8 mouse cellular contexts compared by ENCODE assay signal in genomic region chr7:96575202-96575650, GRCm38 (mm10).
DNase-seq lines count a peak whose midpoint lies in the region; ATAC-seq and TF ChIP-seq lines count a peak whose summit lies in the region.

No protein-coding gene starts in this region.

- peaks cover 54% of the 10 kb centered on the region for H3K27me3 ChIP-seq in heart, embryonic 10.5 days (ENCODE audit: insufficient read depth, poor library complexity, severe bottlenecking)
- peaks cover 6% of the 10 kb centered on the region for H3K27me3 ChIP-seq in heart, embryonic 11.5 days (ENCODE audit: control insufficient read depth, insufficient read depth, low read length)
- no peaks in the 10 kb centered on the region for H3K27me3 ChIP-seq in kidney, postnatal 0 days (ENCODE audit: insufficient read depth, low read length)
- no peaks in the 10 kb centered on the region for H3K27me3 ChIP-seq in limb, embryonic 13.5 days

- no peak overlapping the region for H3K9ac ChIP-seq in heart, embryonic 11.5 days (ENCODE audit: low read depth, low read length)
- no peak overlapping the region for H3K9ac ChIP-seq in kidney, postnatal 0 days (ENCODE audit: low read depth, low read length)
- H3K9ac ChIP-seq in limb, embryonic 13.5 days: no peak overlapping the region

- peak; percentile 56; the same call in 1 of the 2 replicates for ATAC-seq in heart, embryonic 11.5 days (replicated peaks; ENCODE audit: insufficient number of reproducible peaks, low FRiP score, low TSS enrichment)
- ATAC-seq in kidney, postnatal 0 days (replicated peaks; ENCODE audit: low FRiP score, low read depth): no peak; the same call in 1 of the 2 replicates
- ATAC-seq in limb, embryonic 13.5 days (ENCODE audit: low FRiP score, low read depth): peak; percentile 91

- 81% methylated on average over 7 of the region's 7 CpGs for WGBS in heart, embryonic 10.5 days
- WGBS in heart, embryonic 11.5 days (ENCODE audit: insufficient replicate concordance): 63% methylated on average over 7 of the region's 7 CpGs
- 14% methylated on average over 7 of the region's 7 CpGs for WGBS in kidney, postnatal 0 days
- WGBS in limb, embryonic 13.5 days: 18% methylated on average over 7 of the region's 7 CpGs

- H3K36me3 ChIP-seq in heart, embryonic 10.5 days: no peaks in the 10 kb centered on the region
- H3K36me3 ChIP-seq in heart, embryonic 11.5 days (ENCODE audit: control insufficient read depth, insufficient read depth, low read length): no peaks in the 10 kb centered on the region
- no peaks in the 10 kb centered on the region for H3K36me3 ChIP-seq in kidney, postnatal 0 days (ENCODE audit: insufficient read depth, low read length)
- H3K36me3 ChIP-seq in limb, embryonic 13.5 days: no peaks in the 10 kb centered on the region

- no peaks in the 10 kb centered on the region for H3K9me3 ChIP-seq in heart, embryonic 10.5 days
- H3K9me3 ChIP-seq in heart, embryonic 11.5 days (replicated peaks; ENCODE audit: control insufficient read depth, low read length): no peaks in the 10 kb centered on the region
- H3K9me3 ChIP-seq in kidney, postnatal 0 days (replicated peaks; ENCODE audit: low read length): no peaks in the 10 kb centered on the region
- H3K9me3 ChIP-seq in limb, embryonic 13.5 days: no peaks in the 10 kb centered on the region

- peak; percentile 95 for DNase-seq in heart, adult 11 months
- DNase-seq in heart, embryonic 10.5 days (ENCODE audit: low spot score): no peak
- peak; percentile 82 for DNase-seq in fat pad, adult 2 months (ENCODE audit: extremely low read depth, low read depth, low spot score)
- DNase-seq in kidney, postnatal 0 days (ENCODE audit: low spot score): peak; percentile 81
- DNase-seq in right cerebral cortex, postnatal 10 days (ENCODE audit: low spot score in 2 of 2): peak; percentile 92 to 93
- no peak for DNase-seq in embryo, embryonic 11 days

- H3K27ac ChIP-seq in heart, embryonic 10.5 days: no peak overlapping the region
- no peak overlapping the region for H3K27ac ChIP-seq in heart, embryonic 11.5 days (ENCODE audit: low read depth, low read length)
- no peak overlapping the region for H3K27ac ChIP-seq in kidney, postnatal 0 days
- peak overlapping the region; percentile 87 for H3K27ac ChIP-seq in limb, embryonic 13.5 days

- no peak overlapping the region for H3K4me2 ChIP-seq in heart, embryonic 11.5 days
- no peak overlapping the region for H3K4me2 ChIP-seq in kidney, postnatal 0 days (ENCODE audit: low read length)
- H3K4me2 ChIP-seq in limb, embryonic 13.5 days (replicated peaks): 0 out of 2 replicates have a peak overlapping the region, but pooled peaks have one; percentile 15

- no peak overlapping the region for H3K4me3 ChIP-seq in heart, embryonic 10.5 days
- no peak overlapping the region for H3K4me3 ChIP-seq in heart, embryonic 11.5 days (ENCODE audit: low read depth, low read length)
- no peak overlapping the region for H3K4me3 ChIP-seq in kidney, postnatal 0 days (replicated peaks; ENCODE audit: low read depth, low read length)
- no peak overlapping the region for H3K4me3 ChIP-seq in limb, embryonic 13.5 days

- TF ChIP-seq CTCF in kidney, postnatal 0 days (IDR thresholded peaks at IDR 0.05; ENCODE audit: low read depth): no peak

- no peaks in the 10 kb centered on the region; the same call in 1 of the 2 replicates for H3K4me1 ChIP-seq in heart, embryonic 10.5 days
- no peaks in the 10 kb centered on the region for H3K4me1 ChIP-seq in heart, embryonic 11.5 days (ENCODE audit: control insufficient read depth, insufficient read depth, low read length)
- peaks cover 8% of the 10 kb centered on the region; the same call in 1 of the 2 replicates for H3K4me1 ChIP-seq in kidney, postnatal 0 days (replicated peaks; ENCODE audit: insufficient read depth, low read length)
- H3K4me1 ChIP-seq in limb, embryonic 13.5 days: peaks cover 48% of the 10 kb centered on the region

Comparison
In these comparisons a context has a peak if more than half of its experiments do, and no peak if none do; other contexts are left out.
1. DNase-seq: peak in heart, adult 11 months (single experiment), fat pad, adult 2 months (single experiment), kidney, postnatal 0 days (single experiment) and right cerebral cortex, postnatal 10 days (2 of 2); none in heart, embryonic 10.5 days (single experiment) and embryo, embryonic 11 days (single experiment).